Mouse (Mus musculus): ENCODE measurements around the gene Atp6v0b. TPM values are rescaled to one million over a fixed set of nuclear protein-coding genes. Genes with fewer than 3 reads are reported as not detected.

Gene Atp6v0b
- polyA plus RNA-seq, 1 experiment from 2014 or later: 305 TPM

DNA sequence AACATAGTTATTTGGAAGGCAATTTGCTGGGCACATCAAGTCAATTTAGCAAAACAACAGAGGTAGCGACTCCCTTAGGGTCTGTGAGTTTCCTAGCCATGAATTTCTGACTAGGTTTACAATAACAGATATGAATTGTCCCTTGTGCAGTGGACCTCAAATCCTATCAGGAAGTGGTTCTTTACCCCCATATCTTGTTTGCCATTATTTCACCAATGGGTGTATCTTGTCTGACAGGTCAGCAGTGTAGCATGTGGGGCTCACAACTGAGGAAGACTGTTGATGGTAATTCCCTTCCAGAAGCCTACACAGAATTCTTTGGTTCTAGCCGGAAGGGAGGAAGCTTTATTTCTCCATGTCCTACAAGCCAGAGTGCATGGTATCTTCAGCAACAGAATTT lies 34.2 kb upstream of the Atp6v0b start:
- Histone ChIP-seq H3K9ac (replicated peaks; ENCODE audit: low read length) (no peak overlapping the region), H3K4me2 (replicated peaks; ENCODE audit: low read depth, low read length) (no peak overlapping the region), H3K4me3 (ENCODE audit: low read length) (no peak overlapping the region), H3K9me3 (ENCODE audit: low read length) (no peaks in the 10 kb centered on the region), H3K4me1 (ENCODE audit: insufficient read depth, low read length) (peaks cover 3% of the 10 kb centered on the region), H3K36me3 (ENCODE audit: insufficient read depth, low read length) (no peaks in the 10 kb centered on the region), H3K27me3 (ENCODE audit: insufficient read depth, low read length) (peaks cover 13% of the 10 kb centered on the region), H3K27ac (ENCODE audit: low read length) (no peak overlapping the region)
- no peak for ATAC-seq (ENCODE audit: low FRiP score, low TSS enrichment)
- WGBS: 86% methylated on average over 2 of the region's 2 CpGs

GRCm38 (mm10) chr4:117918762-117919161 lies 31.6 kb upstream of the Atp6v0b start:
- H3K4me3 ChIP-seq (ENCODE audit: low read length): no peak overlapping the region
- 87% methylated on average over 5 of the region's 5 CpGs for WGBS
- H3K9me3 ChIP-seq (ENCODE audit: low read length): no peaks in the 10 kb centered on the region
- peaks cover 16% of the 10 kb centered on the region for H3K4me1 ChIP-seq (ENCODE audit: insufficient read depth, low read length)
- H3K9ac ChIP-seq (replicated peaks; ENCODE audit: low read length): no peak overlapping the region
- no peak overlapping the region for H3K4me2 ChIP-seq (replicated peaks; ENCODE audit: low read depth, low read length)
- no peak overlapping the region for H3K27ac ChIP-seq (ENCODE audit: low read length)
- H3K36me3 ChIP-seq (ENCODE audit: insufficient read depth, low read length): no peaks in the 10 kb centered on the region
- no peak for ATAC-seq (ENCODE audit: low FRiP score, low TSS enrichment)
- no peaks in the 10 kb centered on the region for H3K27me3 ChIP-seq (ENCODE audit: insufficient read depth, low read length)

DNA sequence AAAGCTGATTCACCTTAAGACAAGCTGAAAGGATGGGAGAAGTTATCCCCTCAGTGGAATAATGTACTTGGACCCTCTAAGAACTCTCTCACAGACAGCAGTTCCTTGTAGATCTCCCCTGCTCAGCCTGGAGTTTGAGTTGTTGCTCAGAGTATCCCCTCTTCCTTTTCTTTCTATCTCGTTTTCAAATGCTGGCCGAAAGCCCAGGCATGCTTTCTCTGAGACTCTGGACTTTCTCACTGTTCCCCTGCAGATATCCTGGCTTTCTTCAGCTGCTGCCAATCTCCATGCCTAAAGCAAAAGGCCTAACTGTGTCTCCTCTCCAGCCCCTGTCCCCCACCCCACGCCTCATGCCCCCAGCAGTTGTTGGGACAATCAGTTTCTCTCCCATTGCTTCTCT lies 31.1 kb upstream of the Atp6v0b start:
- WGBS: 68% methylated on average over 3 of the region's 3 CpGs

DNA sequence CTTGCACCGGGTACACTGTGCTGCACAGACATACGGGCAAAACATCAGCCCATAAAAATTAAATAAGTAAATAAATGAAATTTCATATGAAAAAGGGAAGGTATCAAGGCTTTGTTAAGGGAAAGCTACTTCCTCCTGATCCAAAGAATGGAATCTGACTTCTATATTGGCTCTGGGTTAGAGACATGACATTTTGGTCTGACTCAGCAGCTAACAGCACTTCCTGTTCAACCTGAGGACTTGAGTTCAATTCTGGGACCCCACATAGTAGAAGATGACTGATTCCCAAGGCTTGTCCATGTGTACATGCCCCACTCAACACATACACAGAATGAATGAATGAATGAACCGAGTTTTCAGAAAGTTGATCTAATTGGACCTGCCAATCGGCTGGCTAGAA lies 30.7 kb upstream of the Atp6v0b start:
- Histone ChIP-seq H3K4me3 (ENCODE audit: low read length) (no peak overlapping the region), H3K27me3 (ENCODE audit: insufficient read depth, low read length) (no peaks in the 10 kb centered on the region), H3K9me3 (ENCODE audit: low read length) (no peaks in the 10 kb centered on the region), H3K36me3 (ENCODE audit: insufficient read depth, low read length) (no peaks in the 10 kb centered on the region), H3K4me2 (replicated peaks; ENCODE audit: low read depth, low read length) (no peak overlapping the region), H3K4me1 (ENCODE audit: insufficient read depth, low read length) (peaks cover 25% of the 10 kb centered on the region), H3K9ac (replicated peaks; ENCODE audit: low read length) (no peak overlapping the region), H3K27ac (ENCODE audit: low read length) (no peak overlapping the region)
- no peak for ATAC-seq (ENCODE audit: low FRiP score, low TSS enrichment)
- WGBS: 87% methylated on average over 4 of the region's 4 CpGs

More for the DNA sequence above, 31.1 kb upstream of the Atp6v0b start:
- no peaks in the 10 kb centered on the region for H3K9me3 ChIP-seq (ENCODE audit: low read length)
- H3K27ac ChIP-seq (ENCODE audit: low read length): no peak overlapping the region
- ATAC-seq (ENCODE audit: low FRiP score, low TSS enrichment): no peak
- no peaks in the 10 kb centered on the region for H3K27me3 ChIP-seq (ENCODE audit: insufficient read depth, low read length)
- H3K9ac ChIP-seq (replicated peaks; ENCODE audit: low read length): no peak overlapping the region
- no peak overlapping the region for H3K4me2 ChIP-seq (replicated peaks; ENCODE audit: low read depth, low read length)
- no peak overlapping the region for H3K4me3 ChIP-seq (ENCODE audit: low read length)
- peaks cover 21% of the 10 kb centered on the region for H3K4me1 ChIP-seq (ENCODE audit: insufficient read depth, low read length)
- H3K36me3 ChIP-seq (ENCODE audit: insufficient read depth, low read length): no peaks in the 10 kb centered on the region

GRCm38 (mm10) chr4:117917402-117917801 lies 30.3 kb upstream of the Atp6v0b start:
- Histone ChIP-seq H3K9me3 (ENCODE audit: low read length) (no peaks in the 10 kb centered on the region), H3K9ac (replicated peaks; ENCODE audit: low read length) (no peak overlapping the region), H3K4me2 (replicated peaks; ENCODE audit: low read depth, low read length) (no peak overlapping the region), H3K27ac (ENCODE audit: low read length) (no peak overlapping the region), H3K4me1 (ENCODE audit: insufficient read depth, low read length) (peaks cover 28% of the 10 kb centered on the region), H3K27me3 (ENCODE audit: insufficient read depth, low read length) (no peaks in the 10 kb centered on the region), H3K4me3 (ENCODE audit: low read length) (no peak overlapping the region), H3K36me3 (ENCODE audit: insufficient read depth, low read length) (no peaks in the 10 kb centered on the region)
- WGBS: 79% methylated on average over 4 of the region's 4 CpGs
- ATAC-seq (ENCODE audit: low FRiP score, low TSS enrichment): no peak

- Histone ChIP-seq H3K9ac (replicated peaks; ENCODE audit: low read length) (peak overlapping the region; percentile 85; the same call in 1 of the 2 replicates), H3K27ac (ENCODE audit: low read length) (no peak overlapping the region), H3K27me3 (ENCODE audit: insufficient read depth, low read length) (no peaks in the 10 kb centered on the region), H3K4me3 (ENCODE audit: low read length) (no peak overlapping the region), H3K36me3 (ENCODE audit: insufficient read depth, low read length) (peaks cover 7% of the 10 kb centered on the region), H3K9me3 (ENCODE audit: low read length) (no peaks in the 10 kb centered on the region), H3K4me2 (replicated peaks; ENCODE audit: low read depth, low read length) (peak overlapping the region; percentile 99; the same call in 1 of the 2 replicates), H3K4me1 (ENCODE audit: insufficient read depth, low read length) (peaks cover 28% of the 10 kb centered on the region)
- WGBS: 72% methylated on average over 5 of the region's 5 CpGs
- ATAC-seq (ENCODE audit: low FRiP score, low TSS enrichment): no peak
Observed at GRCm38 (mm10) chr4:117916386-117916785, 29.3 kb upstream of the Atp6v0b start.

DNA sequence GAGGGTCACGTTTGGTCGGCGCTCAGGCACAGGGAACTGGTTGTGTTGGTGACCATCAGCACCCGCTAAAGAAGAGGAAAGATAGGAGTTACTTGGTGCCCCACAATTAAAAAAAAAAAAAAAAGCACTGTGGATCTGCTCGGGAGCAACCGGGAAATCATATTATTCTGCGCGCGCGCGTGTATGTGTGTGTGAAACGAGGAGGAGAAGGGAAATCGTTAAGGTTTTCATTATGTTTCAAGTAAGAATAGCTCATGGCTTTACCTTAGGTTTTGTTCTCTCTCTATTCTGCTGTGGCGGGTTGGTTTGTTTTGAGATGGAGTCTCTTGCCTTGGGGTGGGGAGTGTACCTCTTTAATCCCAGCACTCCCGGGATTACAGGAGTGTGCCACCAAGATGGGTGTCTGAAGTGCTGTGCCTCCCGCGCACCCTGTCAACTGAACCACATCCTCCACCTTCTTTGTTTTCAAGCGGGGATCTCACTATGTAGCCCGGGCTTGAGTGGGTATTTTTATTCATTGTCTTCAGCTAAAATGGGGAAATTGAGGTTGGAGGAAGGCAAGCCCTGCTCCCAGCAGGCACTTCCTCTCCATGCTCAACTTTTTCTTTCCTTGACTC lies 28.5 kb upstream of the Atp6v0b start:
- H3K36me3 ChIP-seq (ENCODE audit: insufficient read depth, low read length): peaks cover 12% of the 10 kb centered on the region
- peak overlapping the region; percentile 85 for H3K9ac ChIP-seq (replicated peaks; ENCODE audit: low read length)
- H3K27ac ChIP-seq (ENCODE audit: low read length): peak overlapping the region; percentile 22; the same call in 1 of the 2 replicates
- WGBS: 1% methylated on average over 19 of the region's 19 CpGs
- peak overlapping the region; percentile 87 for H3K4me3 ChIP-seq (ENCODE audit: low read length)
- H3K4me2 ChIP-seq (replicated peaks; ENCODE audit: low read depth, low read length): peak overlapping the region; percentile 99
- no peak for ATAC-seq (ENCODE audit: low FRiP score, low TSS enrichment)
- H3K4me1 ChIP-seq (ENCODE audit: insufficient read depth, low read length): peaks cover 28% of the 10 kb centered on the region
- H3K9me3 ChIP-seq (ENCODE audit: low read length): no peaks in the 10 kb centered on the region
- no peaks in the 10 kb centered on the region for H3K27me3 ChIP-seq (ENCODE audit: insufficient read depth, low read length)

DNA sequence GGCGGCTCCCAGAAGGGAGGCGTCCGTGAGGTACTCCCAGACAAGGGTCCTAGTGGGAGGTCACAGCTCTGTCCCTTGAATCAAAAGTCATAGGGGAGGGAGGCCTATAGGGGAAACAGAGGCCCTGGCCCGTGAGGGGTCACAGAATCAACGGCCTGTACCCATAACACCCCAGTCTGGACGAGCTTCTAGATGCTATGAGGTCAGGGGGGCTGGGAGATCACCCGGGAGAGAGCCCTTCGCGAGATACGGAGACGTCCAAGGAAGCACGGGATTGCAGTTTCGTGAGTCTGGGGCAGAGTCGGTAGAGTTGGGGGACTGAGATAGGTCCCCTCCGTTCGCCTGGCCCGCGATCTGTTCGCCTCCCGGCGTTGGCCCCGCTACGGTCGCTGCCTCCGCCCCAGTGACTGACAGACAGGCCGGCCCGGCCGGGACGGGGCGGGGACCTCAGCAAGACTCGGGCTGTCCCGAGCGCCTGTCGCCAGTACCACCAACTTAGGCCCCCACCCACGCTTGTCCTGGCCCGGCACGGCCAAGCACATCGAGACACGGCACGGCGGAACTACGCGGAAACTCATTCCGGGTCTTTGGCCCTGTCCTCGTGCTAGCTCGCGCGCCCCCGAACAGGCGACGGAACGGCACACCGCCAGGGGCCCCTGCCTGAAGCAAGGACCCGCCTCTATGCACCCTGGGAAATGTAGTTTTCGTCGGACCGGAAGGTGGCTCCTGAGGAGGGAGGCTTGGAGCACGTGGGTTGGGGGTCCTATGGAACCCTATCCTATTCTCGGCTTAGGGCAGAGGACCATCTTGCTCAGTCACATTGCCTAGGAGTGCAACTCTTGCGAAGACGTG lies 27.7 kb upstream of the Atp6v0b start, which contains the start of gene Ipo13:
Ipo13 (minus strand) TSS at position 409 of the 852 bp plus-strand sequence.
- 0% methylated on average over 61 of the region's 61 CpGs for WGBS
- H3K4me1 ChIP-seq (ENCODE audit: insufficient read depth, low read length): peaks cover 28% of the 10 kb centered on the region
- ATAC-seq (ENCODE audit: low FRiP score, low TSS enrichment): peak; percentile 95

GRCm38 (mm10) chr4:117914031-117914430 lies 26.9 kb upstream of the Atp6v0b start:
- peaks cover 29% of the 10 kb centered on the region for H3K4me1 ChIP-seq (ENCODE audit: insufficient read depth, low read length)
- H3K27ac ChIP-seq (ENCODE audit: low read length): no peak overlapping the region
- peak; percentile 14 for ATAC-seq (ENCODE audit: low FRiP score, low TSS enrichment)
- H3K9ac ChIP-seq (replicated peaks; ENCODE audit: low read length): peak overlapping the region; percentile 85
- peak overlapping the region; percentile 87 for H3K4me3 ChIP-seq (ENCODE audit: low read length)
- no peaks in the 10 kb centered on the region for H3K9me3 ChIP-seq (ENCODE audit: low read length)
- H3K36me3 ChIP-seq (ENCODE audit: insufficient read depth, low read length): peaks cover 12% of the 10 kb centered on the region
- 17% methylated on average over 8 of the region's 8 CpGs for WGBS
- peak overlapping the region; percentile 99 for H3K4me2 ChIP-seq (replicated peaks; ENCODE audit: low read depth, low read length)
- H3K27me3 ChIP-seq (ENCODE audit: insufficient read depth, low read length): no peaks in the 10 kb centered on the region

More for the DNA sequence above, 27.7 kb upstream of the Atp6v0b start, which contains the start of gene Ipo13:
- Histone ChIP-seq H3K9me3 (ENCODE audit: low read length) (no peaks in the 10 kb centered on the region), H3K27ac (ENCODE audit: low read length) (peak within 1 kb of the TSS; percentile 63), H3K9ac (replicated peaks; ENCODE audit: low read length) (peak within 1 kb of the TSS; percentile 85), H3K36me3 (ENCODE audit: insufficient read depth, low read length) (peaks cover 12% of the 10 kb centered on the region), H3K27me3 (ENCODE audit: insufficient read depth, low read length) (no peaks in the 10 kb centered on the region), H3K4me2 (replicated peaks; ENCODE audit: low read depth, low read length) (peak within 1 kb of the TSS; percentile 99), H3K4me3 (ENCODE audit: low read length) (peak within 1 kb of the TSS; percentile 87)

Measured in kidney, embryonic 16.5 days (tissue).